Mouse (Mus musculus) neural tube, embryonic 13.5 days (tissue): ENCODE measurements around the gene Ccdc180. TPM values are rescaled to one million over a fixed set of nuclear protein-coding genes. Genes with fewer than 3 reads are reported as not detected.
A peak's percentile ranks its signal among the peaks of the same experiment; 100 is the strongest.

Source experiments
- ATAC-seq: fragments of 200-750 bp; cut with Nextera tagmentation; 2 replicates; pipeline ENCODE4 v1.8.0; 2017; ENCODE audit warnings: low read depth, mild to moderate bottlenecking, moderate TSS enrichment, moderate library complexity
- H3K27ac ChIP-seq: fragments of 300-500 bp; sonication (generic); replicated peaks from 2 replicates; pipeline ENCODE4 v1.5.1; 2015; ENCODE audit warnings: moderate library complexity, mild to moderate bottlenecking, inconsistent platforms
- H3K27me3 ChIP-seq: fragments of 300-500 bp; sonication (generic); 2 replicates; pipeline ENCODE4 v1.6.1; 2015; ENCODE audit warnings: mild to moderate bottlenecking, inconsistent platforms
- H3K36me3 ChIP-seq: fragments of 300-500 bp; sonication (generic); 2 replicates; pipeline ENCODE4 v1.6.1; 2015; ENCODE audit warnings: mild to moderate bottlenecking, inconsistent platforms
- H3K4me1 ChIP-seq: fragments of 300-500 bp; sonication (generic); replicated peaks from 2 replicates; pipeline ENCODE4 v1.6.1; 2015; ENCODE audit warnings: inconsistent platforms
- H3K4me2 ChIP-seq: fragments of 300-500 bp; sonication (generic); 2 replicates; pipeline ENCODE4 v1.6.1; 2015; ENCODE audit warnings: inconsistent platforms, mild to moderate bottlenecking, moderate library complexity
- H3K4me3 ChIP-seq: fragments of 300-500 bp; sonication (generic); 2 replicates; pipeline ENCODE4 v1.5.1; 2015; ENCODE audit warnings: mild to moderate bottlenecking, inconsistent platforms
- H3K9ac ChIP-seq: fragments of 300-500 bp; sonication (generic); 2 replicates; pipeline ENCODE4 v1.6.1; 2015; ENCODE audit warnings: moderate library complexity, mild to moderate bottlenecking, inconsistent platforms
- H3K9me3 ChIP-seq: fragments of 300-500 bp; sonication (generic); 2 replicates; pipeline ENCODE4 v1.6.1; 2016; ENCODE audit warnings: inconsistent platforms
- WGBS: fragments of 180-500 bp; shearing (Covaris S2); methylation state at CpG from one replicate; pipeline ENCODE4 v1.1.7; 2015; 5-methylcytosine and 5-hydroxymethylcytosine counted together
- polyA plus RNA-seq: library from polyadenylated mRNA; unstranded; fragments of >200 nt; fragmentation: Nextera tagmentation; extraction: Ambion mirVana; gene quantifications from 2 replicates; pipeline ENCODE4 v1.2.1, GENCODE M21; 2015

Ccdc180 gene
- polyA plus RNA-seq, 1 experiment from 2014 or later, result 0.07 TPM

DNA sequence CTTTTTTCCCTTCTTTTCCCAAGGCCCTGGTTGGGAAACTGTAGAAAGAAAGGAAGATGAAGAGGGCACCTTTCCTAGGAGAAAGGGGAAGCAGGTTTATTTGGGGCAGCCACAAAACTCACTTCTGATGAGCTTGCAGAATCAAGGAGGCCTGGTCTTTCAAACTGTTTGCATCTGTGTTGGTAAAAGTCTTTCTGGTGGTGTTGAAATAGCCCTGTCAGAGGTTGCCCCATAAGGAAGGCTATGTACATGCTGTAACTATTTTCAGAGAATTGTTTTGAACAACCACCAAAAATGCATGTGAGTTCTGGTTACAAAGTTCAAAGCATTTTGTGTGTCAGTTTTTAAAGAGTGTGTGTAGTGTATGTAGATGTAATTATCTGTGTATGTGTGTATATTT lies 91.0 kb downstream of the Ccdc180 start:
- no peaks in the 10 kb centered on the region for H3K4me1 ChIP-seq
- no peak overlapping the region for H3K4me2 ChIP-seq
- H3K9me3 ChIP-seq, result no peaks in the 10 kb centered on the region
- no peak overlapping the region for H3K4me3 ChIP-seq
- 0 out of 2 replicates have a peak, but pooled peaks cover 9% of the 10 kb centered on the region for H3K27me3 ChIP-seq
- H3K9ac ChIP-seq, result no peak overlapping the region
- H3K36me3 ChIP-seq, result no peaks in the 10 kb centered on the region
- H3K27ac ChIP-seq, result no peak overlapping the region
- no peak for ATAC-seq

DNA sequence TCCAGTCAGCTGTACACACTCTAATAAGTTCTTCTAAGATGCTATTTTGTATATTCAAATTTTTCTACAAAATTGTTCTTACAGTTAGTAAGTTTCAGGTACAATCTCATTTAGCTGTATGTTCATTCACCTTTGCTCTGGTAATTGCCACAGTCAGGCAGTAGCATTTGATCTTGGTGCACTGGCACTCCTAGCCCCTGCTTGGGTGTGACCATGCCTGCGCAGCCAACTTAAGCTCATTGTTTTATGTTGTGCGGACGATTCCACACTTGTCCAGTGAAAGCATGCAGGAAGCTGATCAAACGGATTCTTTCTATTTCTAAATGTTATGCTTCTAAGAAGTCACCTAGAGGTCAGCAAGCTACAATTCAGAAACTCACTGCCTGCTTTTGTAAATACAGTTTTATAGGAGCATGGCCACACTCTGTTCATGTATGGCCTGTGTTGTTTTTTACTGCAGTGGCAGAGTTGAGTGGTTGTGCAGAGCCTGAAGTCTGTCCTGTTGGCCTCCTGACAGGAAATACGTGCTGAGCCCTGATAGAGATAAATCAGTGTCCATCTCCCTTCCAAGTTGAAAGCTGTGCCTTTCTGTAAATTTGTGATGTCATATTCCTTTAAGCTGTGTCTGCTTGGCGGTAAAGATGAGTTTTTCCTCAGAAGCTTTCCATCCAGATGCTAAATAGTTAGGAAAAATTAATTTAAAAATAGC lies 100.5 kb downstream of the Ccdc180 start:
- Histone ChIP-seq H3K4me3 (no peak overlapping the region), H3K4me2 (no peak overlapping the region), H3K36me3 (peaks cover 21% of the 10 kb centered on the region), H3K27ac (0 out of 2 replicates have a peak overlapping the region, but pooled peaks have one; percentile 18), H3K4me1 (peaks cover 11% of the 10 kb centered on the region), H3K27me3 (no peaks in the 10 kb centered on the region), H3K9ac (no peak overlapping the region), H3K9me3 (no peaks in the 10 kb centered on the region)
- no peak for ATAC-seq
- 54% methylated on average over 6 of the region's 6 CpGs for WGBS

DNA sequence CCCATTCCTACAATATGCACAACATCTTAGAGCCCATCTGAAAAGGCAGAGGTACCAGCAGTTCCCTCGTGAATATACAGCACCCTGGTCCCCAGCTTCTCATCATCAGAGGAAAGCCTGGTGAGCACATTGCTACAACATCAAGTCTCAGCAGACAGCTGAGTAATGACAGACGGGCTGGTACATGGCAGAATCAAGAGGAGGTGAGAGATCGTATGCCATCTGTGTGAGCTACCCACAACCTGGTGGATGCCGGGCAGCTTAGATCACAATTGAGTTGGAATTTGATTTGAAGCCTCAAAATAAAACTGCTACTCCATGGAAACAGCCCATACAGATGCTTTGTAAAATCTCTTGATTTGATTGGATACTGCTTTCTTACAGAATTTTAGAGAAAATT lies 108.4 kb downstream of the Ccdc180 start:
- no peaks in the 10 kb centered on the region for H3K9me3 ChIP-seq
- no peak overlapping the region for H3K4me2 ChIP-seq
- H3K4me3 ChIP-seq, result no peak overlapping the region
- ATAC-seq, result no peak
- no peak overlapping the region for H3K27ac ChIP-seq
- no peaks in the 10 kb centered on the region for H3K4me1 ChIP-seq
- no peaks in the 10 kb centered on the region for H3K27me3 ChIP-seq
- 0 out of 2 replicates have a peak, but pooled peaks cover 12% of the 10 kb centered on the region for H3K36me3 ChIP-seq
- H3K9ac ChIP-seq, result no peak overlapping the region
- 89% methylated on average over 4 of the region's 4 CpGs for WGBS

Other genes with a start within 250 kb of the Ccdc180 start
- gene Aldh1b1, start 91.3 kb upstream of the Ccdc180 start, polyA plus RNA-seq, result 14.8 and 16.5 TPM in 2 replicates
- 62.8 and 63.8 TPM in 2 replicates for gene Igfbpl1, start 63.4 kb upstream of the Ccdc180 start, polyA plus RNA-seq
- gene Stra6l, start 41.6 kb upstream of the Ccdc180 start, polyA plus RNA-seq, result 4.5 and 4.7 TPM in 2 replicates
- gene Tdrd7, start 75.0 kb downstream of the Ccdc180 start, polyA plus RNA-seq, result 24.0 and 25.2 TPM in 2 replicates
- 3.8 and 4.0 TPM in 2 replicates for gene Tmod1, start 148.6 kb downstream of the Ccdc180 start, polyA plus RNA-seq
- 84.1 and 98.4 TPM in 2 replicates for gene Ncbp1, start 248.3 kb downstream of the Ccdc180 start, polyA plus RNA-seq
- 35.2 and 36.5 TPM in 2 replicates for gene Tstd2, start 248.4 kb downstream of the Ccdc180 start, polyA plus RNA-seq